Mouse (Mus musculus): Measurements from ENCODE around the gene Rere. TPM values are rescaled to one million over a fixed set of nuclear protein-coding genes. Genes with fewer than 3 reads are reported as not detected.
"Not testable (repeated sequence)": the region's sequence is repeated elsewhere in the genome, so short reads cannot be mapped to it uniquely, and the experiment has no call there.

Rere gene
- polyA plus RNA-seq, 1 experiment from 2014 or later, result 57.2 TPM

- no peak for ATAC-seq (ENCODE audit: low FRiP score, low read depth)
- H3K9ac ChIP-seq, result no peak overlapping the region
- H3K27ac ChIP-seq, result no peak overlapping the region
- H3K4me3 ChIP-seq, result no peak overlapping the region
- no peaks in the 10 kb centered on the region for H3K9me3 ChIP-seq
- H3K27me3 ChIP-seq (replicated peaks), result no peaks in the 10 kb centered on the region
- peaks cover 19% of the 10 kb centered on the region for H3K4me1 ChIP-seq
- 97% methylated on average over 4 of the region's 4 CpGs for WGBS
- H3K36me3 ChIP-seq, result peaks cover 24% of the 10 kb centered on the region
- no peak overlapping the region for H3K4me2 ChIP-seq (replicated peaks)
Measured at GRCm38 (mm10) chr4:150470674-150471328, 189.4 kb downstream of the Rere start.

- Histone ChIP-seq H3K9ac (no peak overlapping the region), H3K36me3 (peaks cover 30% of the 10 kb centered on the region), H3K9me3 (no peaks in the 10 kb centered on the region), H3K27me3 (replicated peaks) (no peaks in the 10 kb centered on the region), H3K4me1 (peaks cover 12% of the 10 kb centered on the region), H3K4me2 (replicated peaks) (no peak overlapping the region), H3K4me3 (no peak overlapping the region), H3K27ac (no peak overlapping the region)
- 7% methylated on average over 10 of the region's 10 CpGs for WGBS
- ATAC-seq (ENCODE audit: low FRiP score, low read depth), result no peak
Measured at GRCm38 (mm10) chr4:150472751-150473436, 191.4 kb downstream of the Rere start.

DNA sequence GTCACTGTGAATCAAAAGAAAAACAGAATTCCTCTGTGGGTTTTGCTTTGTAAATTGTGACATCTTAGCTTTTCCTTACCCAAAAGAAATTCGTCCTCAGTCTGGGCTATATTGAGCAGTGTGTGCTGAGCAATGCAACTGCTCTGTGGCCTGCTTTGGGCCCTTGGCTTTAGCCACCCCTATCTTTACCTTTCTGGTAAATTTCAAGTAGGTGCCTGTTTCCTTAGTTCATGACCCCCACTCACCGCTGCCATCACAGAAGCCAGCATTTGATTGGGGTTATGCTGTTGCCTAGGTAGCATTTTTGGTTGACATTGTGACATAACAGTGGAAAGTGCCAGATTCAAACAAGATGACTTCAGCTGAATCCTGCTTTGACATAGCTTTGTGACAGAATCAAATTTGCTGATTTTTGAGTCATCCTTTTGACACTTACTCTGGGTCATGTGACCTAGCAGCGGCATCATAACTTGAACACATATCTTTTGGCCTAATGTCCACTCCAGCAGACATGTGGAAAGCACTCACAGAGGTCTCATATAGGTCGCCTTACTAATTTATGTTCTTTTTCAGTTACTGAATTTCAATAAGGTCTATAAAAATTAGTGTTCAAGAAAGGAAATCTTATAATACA is 192.1 kb downstream of the Rere start:
- H3K9ac ChIP-seq, result no peak overlapping the region
- peaks cover 36% of the 10 kb centered on the region for H3K36me3 ChIP-seq
- no peak for ATAC-seq (ENCODE audit: low FRiP score, low read depth)
- no peak overlapping the region for H3K4me3 ChIP-seq
- 52% methylated on average over 4 of the region's 4 CpGs for WGBS
- H3K27ac ChIP-seq, result no peak overlapping the region
- no peaks in the 10 kb centered on the region for H3K9me3 ChIP-seq
- no peak overlapping the region for H3K4me2 ChIP-seq (replicated peaks)
- H3K27me3 ChIP-seq (replicated peaks), result no peaks in the 10 kb centered on the region
- peaks cover 12% of the 10 kb centered on the region for H3K4me1 ChIP-seq

- H3K9ac ChIP-seq, result no peak overlapping the region
- H3K36me3 ChIP-seq, result peaks cover 39% of the 10 kb centered on the region
- no peaks in the 10 kb centered on the region for H3K27me3 ChIP-seq (replicated peaks)
- no peak overlapping the region for H3K27ac ChIP-seq
- H3K4me1 ChIP-seq, result peaks cover 12% of the 10 kb centered on the region
- H3K4me3 ChIP-seq, result no peak overlapping the region
- H3K9me3 ChIP-seq, result no peaks in the 10 kb centered on the region
- ATAC-seq (ENCODE audit: low FRiP score, low read depth), result no peak
- WGBS, result 64% methylated on average over 7 of the region's 7 CpGs
- H3K4me2 ChIP-seq (replicated peaks), result no peak overlapping the region
Measured at GRCm38 (mm10) chr4:150474086-150474485, 192.6 kb downstream of the Rere start.

DNA sequence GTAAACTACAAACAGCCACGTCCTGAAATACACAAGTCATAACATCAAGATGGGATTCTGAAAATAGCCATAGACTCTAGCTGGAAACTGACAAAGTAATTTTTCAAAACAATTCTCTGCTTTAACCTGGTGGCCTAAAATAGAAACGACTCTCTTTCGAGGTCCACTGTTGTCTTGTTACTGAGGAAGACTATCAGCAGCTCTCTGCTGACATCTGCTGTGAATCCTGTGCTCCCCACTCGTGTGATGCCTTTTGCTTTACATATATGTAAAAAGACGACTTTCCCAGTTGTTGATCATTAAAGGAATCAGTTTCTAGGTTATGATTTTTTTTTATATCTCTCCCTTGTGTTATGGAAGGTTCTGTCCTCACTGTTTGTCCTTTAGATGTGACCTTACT is 194.8 kb downstream of the Rere start:
- Histone ChIP-seq H3K9ac (no peak overlapping the region), H3K27me3 (replicated peaks) (no peaks in the 10 kb centered on the region), H3K9me3 (no peaks in the 10 kb centered on the region), H3K27ac (no peak overlapping the region), H3K4me3 (no peak overlapping the region), H3K4me2 (replicated peaks) (no peak overlapping the region), H3K36me3 (peaks cover 32% of the 10 kb centered on the region), H3K4me1 (peaks cover 12% of the 10 kb centered on the region)
- no peak for ATAC-seq (ENCODE audit: low FRiP score, low read depth)
- 80% methylated on average over 5 of the region's 5 CpGs for WGBS

DNA sequence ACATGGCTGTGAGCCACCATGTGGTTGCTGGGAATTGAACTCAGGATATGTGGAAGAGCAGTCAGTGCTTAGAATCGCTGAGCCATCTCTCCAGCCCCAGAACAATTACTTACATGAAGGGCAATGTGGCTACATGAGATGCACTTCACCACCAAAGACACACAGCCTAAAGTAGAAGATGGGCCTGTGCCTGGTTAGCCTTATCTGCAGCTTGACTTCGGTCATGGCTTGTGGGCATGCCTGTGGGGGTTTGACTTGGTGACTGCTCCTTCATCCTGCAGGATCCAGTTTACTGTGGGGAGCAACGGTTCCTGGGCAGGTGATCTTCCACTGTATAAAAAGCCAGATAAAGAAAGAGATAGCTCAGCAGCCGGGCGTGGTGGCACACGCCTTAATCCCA is 196.6 kb downstream of the Rere start:
- Histone ChIP-seq H3K4me2 (replicated peaks) (no peak overlapping the region), H3K27me3 (replicated peaks) (no peaks in the 10 kb centered on the region), H3K27ac (no peak overlapping the region), H3K36me3 (peaks cover 37% of the 10 kb centered on the region), H3K9ac (no peak overlapping the region), H3K9me3 (no peaks in the 10 kb centered on the region), H3K4me3 (no peak overlapping the region), H3K4me1 (peaks cover 6% of the 10 kb centered on the region)
- no peak for ATAC-seq (ENCODE audit: low FRiP score, low read depth)
- WGBS, result 91% methylated on average over 6 of the region's 6 CpGs

GRCm38 (mm10) chr4:150483081-150483480 is 201.6 kb downstream of the Rere start:
- not testable (repeated sequence) for H3K27ac ChIP-seq; H3K9ac ChIP-seq; H3K9me3 ChIP-seq; H3K27me3 ChIP-seq (replicated peaks); ATAC-seq (ENCODE audit: low FRiP score, low read depth); H3K4me2 ChIP-seq (replicated peaks); H3K4me3 ChIP-seq
- 97% methylated on average over 5 of the region's 5 CpGs for WGBS
- Histone ChIP-seq H3K36me3 (peaks cover 30% of the 10 kb centered on the region), H3K4me1 (peaks cover 13% of the 10 kb centered on the region)

DNA sequence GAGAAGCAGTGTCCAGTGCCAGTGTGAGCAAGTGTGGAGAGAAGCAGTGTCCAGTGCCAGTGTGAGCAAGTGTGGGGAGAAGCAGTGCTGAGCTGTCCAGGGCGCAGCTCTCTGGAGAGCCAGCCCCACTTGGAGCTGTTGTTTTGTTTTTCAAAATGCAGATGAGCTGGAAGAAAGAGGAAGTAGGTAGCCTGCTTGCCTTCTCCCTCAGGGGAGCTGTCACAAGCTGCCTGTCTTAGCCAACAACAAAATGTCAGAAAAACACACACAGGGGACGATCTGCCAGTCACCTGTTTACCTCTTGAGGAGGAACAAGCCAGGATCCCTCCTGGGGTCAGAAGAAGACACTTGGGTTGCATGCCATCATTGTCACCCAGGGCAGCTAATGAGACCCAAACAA is 204.7 kb downstream of the Rere start:
- no peak for ATAC-seq (ENCODE audit: low FRiP score, low read depth)
- WGBS, result 57% methylated on average over 2 of the region's 2 CpGs
- Histone ChIP-seq H3K4me3 (no peak overlapping the region), H3K36me3 (peaks cover 11% of the 10 kb centered on the region), H3K9me3 (no peaks in the 10 kb centered on the region), H3K4me1 (peaks cover 22% of the 10 kb centered on the region), H3K9ac (no peak overlapping the region), H3K27ac (no peak overlapping the region), H3K4me2 (replicated peaks) (no peak overlapping the region), H3K27me3 (replicated peaks) (no peaks in the 10 kb centered on the region)

- Histone ChIP-seq H3K9me3 (no peaks in the 10 kb centered on the region), H3K27me3 (replicated peaks) (no peaks in the 10 kb centered on the region), H3K36me3 (peaks cover 9% of the 10 kb centered on the region), H3K9ac (no peak overlapping the region), H3K27ac (no peak overlapping the region), H3K4me3 (no peak overlapping the region), H3K4me1 (peaks cover 22% of the 10 kb centered on the region), H3K4me2 (replicated peaks) (no peak overlapping the region)
- ATAC-seq (ENCODE audit: low FRiP score, low read depth), result no peak
- WGBS, result 79% methylated on average over 5 of the region's 5 CpGs
Measured at GRCm38 (mm10) chr4:150487109-150487508, 205.7 kb downstream of the Rere start.

DNA sequence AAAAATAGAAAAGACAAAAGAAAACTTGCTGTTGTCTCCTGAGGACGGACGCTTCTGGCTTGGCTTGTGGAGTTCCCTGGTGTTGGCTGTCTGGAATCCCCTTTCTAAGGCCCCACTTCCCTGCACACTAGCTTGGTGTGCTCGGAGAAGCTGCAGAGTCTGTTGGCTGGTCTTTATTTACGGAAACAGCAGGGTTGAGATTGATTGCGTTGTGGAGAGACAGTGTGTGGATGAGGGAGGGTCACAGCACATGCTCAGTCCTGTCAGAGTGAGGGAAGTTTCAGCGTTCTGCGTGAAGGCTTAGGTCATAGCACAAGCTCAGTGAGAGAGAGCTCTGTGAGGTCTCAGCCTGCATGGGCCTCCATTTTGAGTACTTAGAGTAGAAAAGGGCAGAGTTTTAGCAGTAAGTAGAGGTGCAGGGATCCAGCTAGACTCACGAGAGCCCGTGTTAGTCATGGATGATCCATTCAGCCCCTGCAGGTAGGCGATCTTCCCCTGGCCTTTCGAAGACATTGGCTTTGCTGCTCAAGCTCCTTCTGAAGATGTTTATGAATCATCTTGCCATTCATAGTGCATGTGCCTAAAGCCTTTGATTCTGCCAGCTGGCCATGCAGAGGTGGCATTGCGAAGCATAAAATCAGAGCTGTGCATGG is 206.8 kb downstream of the Rere start:
- 26% methylated on average over 12 of the region's 12 CpGs for WGBS
- peak overlapping the region; percentile 51 for H3K4me2 ChIP-seq (replicated peaks)
- no peaks in the 10 kb centered on the region for H3K27me3 ChIP-seq (replicated peaks)
- ATAC-seq (ENCODE audit: low FRiP score, low read depth), result peak; percentile 93
- 0 out of 2 replicates have a peak overlapping the region, but pooled peaks have one; percentile 2 for H3K27ac ChIP-seq
- peaks cover 5% of the 10 kb centered on the region; the same call in 1 of the 2 replicates for H3K36me3 ChIP-seq
- H3K4me1 ChIP-seq, result peaks cover 22% of the 10 kb centered on the region
- no peaks in the 10 kb centered on the region for H3K9me3 ChIP-seq
- H3K4me3 ChIP-seq, result no peak overlapping the region
- H3K9ac ChIP-seq, result peak overlapping the region; percentile 5; the same call in 1 of the 2 replicates

GRCm38 (mm10) chr4:150488767-150489166 is 207.3 kb downstream of the Rere start:
- H3K9me3 ChIP-seq, result no peaks in the 10 kb centered on the region
- ATAC-seq (ENCODE audit: low FRiP score, low read depth), result no peak
- H3K4me3 ChIP-seq, result no peak overlapping the region
- H3K9ac ChIP-seq, result peak overlapping the region; percentile 5; the same call in 1 of the 2 replicates
- H3K4me2 ChIP-seq (replicated peaks), result peak overlapping the region; percentile 51
- WGBS, result 74% methylated on average over 4 of the region's 4 CpGs
- H3K27ac ChIP-seq, result no peak overlapping the region
- no peaks in the 10 kb centered on the region for H3K27me3 ChIP-seq (replicated peaks)
- peaks cover 4% of the 10 kb centered on the region; the same call in 1 of the 2 replicates for H3K36me3 ChIP-seq
- H3K4me1 ChIP-seq, result peaks cover 22% of the 10 kb centered on the region

- Histone ChIP-seq H3K27me3 (replicated peaks) (no peaks in the 10 kb centered on the region), H3K9me3 (no peaks in the 10 kb centered on the region), H3K36me3 (no peaks in the 10 kb centered on the region), H3K4me1 (peaks cover 22% of the 10 kb centered on the region), H3K9ac (no peak overlapping the region), H3K4me2 (replicated peaks) (no peak overlapping the region), H3K4me3 (no peak overlapping the region), H3K27ac (no peak overlapping the region)
- WGBS, result 94% methylated on average over 6 of the region's 6 CpGs
- ATAC-seq (ENCODE audit: low FRiP score, low read depth), result no peak
Measured at GRCm38 (mm10) chr4:150490050-150490449, 208.6 kb downstream of the Rere start.

Data from neural tube, embryonic 12.5 days (tissue).